Mouse (Mus musculus) adrenal gland, adult 2 months (tissue): ENCODE measurements around the gene Olfml1. TPM values are rescaled to one million over a fixed set of nuclear protein-coding genes. Genes with fewer than 3 reads are reported as not detected.

ENCODE experiments used
- DNase-seq: peaks from one replicate; pipeline ENCODE4 v3.0.0; 2021
- polyA plus RNA-seq: library from polyadenylated mRNA; depleted of rRNA; stranded (reverse); fragments of >200 nt; gene quantifications from 2 replicates; pipeline ENCODE4 v1.2.3, GENCODE M21; 2012
- total RNA-seq, 2 experiments: library from RNA; stranded (reverse); gene quantifications; 2 replicates each; pipeline ENCODE4 v1.2.3; 2021

Olfml1 gene
- total and polyA plus RNA-seq, 3 experiments, result 2.6 to 12.3 (median 8.0) TPM

DNA sequence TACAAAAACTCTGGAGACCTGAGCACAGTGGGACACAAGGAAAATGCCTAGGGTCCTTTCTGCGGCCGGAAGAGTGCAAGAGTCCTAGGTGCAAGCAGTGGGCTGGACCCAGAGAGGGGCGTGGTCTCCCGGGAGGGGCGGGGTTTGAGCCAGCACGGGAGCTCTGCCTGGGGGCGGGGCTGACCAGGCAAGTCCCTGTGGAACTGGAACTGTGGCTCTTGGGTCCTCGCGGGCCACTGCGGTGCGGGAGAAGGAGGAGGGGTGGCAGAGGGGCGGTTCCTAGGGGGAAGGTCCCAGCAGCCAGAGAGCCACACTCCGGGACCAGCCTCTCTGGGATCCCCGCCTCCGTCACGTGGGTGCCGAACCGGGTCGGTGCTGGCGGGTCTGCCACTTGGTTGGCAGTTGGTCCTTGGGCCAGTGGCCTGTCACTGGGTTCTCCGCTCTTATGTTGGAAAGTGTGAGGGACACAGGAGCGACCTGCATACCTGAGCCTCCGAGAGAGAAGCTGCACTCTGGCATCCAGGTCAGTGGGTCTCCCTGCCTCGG, 27.7 kb downstream of the Olfml1 start, which contains the start of gene Ppfibp2:
Gene Ppfibp2 (plus strand): TSS at position 351 of the 546 bp plus-strand sequence.
- DNase-seq, result peak; percentile 98

DNA sequence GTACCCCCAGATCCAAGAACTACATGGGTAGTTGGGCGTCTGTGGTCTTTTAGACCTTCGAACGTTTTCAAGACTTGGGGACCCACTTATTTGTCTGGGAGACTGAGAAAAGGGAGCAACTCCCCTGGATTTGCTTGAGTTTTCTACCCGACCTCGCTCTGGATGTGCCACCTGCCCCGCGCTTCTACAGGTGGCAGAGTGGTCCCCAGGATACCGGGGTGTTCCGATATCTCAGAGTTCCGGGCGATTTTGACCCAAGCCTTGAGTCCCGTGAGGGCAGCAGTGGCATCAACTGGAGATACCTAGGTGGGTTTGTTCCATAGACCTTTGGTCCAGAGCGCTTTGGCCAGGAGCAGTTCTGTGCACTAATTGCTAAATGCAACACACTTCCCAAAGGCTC, 28.2 kb downstream of the Olfml1 start:
- DNase-seq, result no peak

DNA sequence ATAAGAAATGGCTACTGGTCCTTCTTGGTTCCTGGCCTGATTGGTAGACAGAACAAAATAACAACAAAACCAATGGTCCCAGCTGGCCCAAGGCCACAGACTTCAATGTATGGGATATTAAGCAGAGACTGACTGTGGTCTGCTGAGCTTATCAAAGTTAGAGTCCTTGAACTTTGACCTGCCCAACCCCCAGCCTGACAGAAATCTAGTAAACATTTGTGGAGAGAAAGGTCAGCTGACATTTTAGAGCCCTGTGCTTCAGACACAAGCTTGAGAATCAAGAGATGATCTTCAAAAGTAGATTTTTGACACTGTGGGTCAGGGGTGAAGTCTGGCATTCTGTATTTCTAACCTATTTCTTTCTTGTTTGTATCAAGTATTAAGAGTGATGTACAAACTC, 29.5 kb downstream of the Olfml1 start:
- DNase-seq, result no peak

- DNase-seq, result no peak
These were observed 30.7 kb downstream of the Olfml1 start for GRCm38 (mm10) chr7:107597956-107598355.

GRCm38 (mm10) chr7:107600651-107601050, 33.4 kb downstream of the Olfml1 start:
- DNase-seq, result no peak

DNA sequence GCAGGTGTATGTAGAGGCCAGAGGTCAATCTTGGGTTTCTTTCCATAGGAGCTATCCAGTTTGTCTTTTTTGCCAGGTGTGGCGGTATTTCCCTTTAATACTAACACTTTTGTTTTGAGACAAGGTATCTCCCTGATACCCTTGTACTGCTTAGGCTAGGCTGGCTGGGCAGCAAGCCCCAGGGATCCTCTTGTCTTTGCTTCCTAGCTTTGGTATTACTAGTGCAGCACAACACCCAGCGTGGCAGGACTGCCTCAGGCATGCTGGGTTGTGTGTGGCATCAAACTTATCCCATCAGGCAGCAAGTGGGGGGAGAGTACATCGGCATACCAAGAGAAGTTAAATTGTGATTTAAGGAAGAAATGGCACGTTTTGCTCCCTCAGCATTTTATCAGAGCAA, 35.3 kb downstream of the Olfml1 start:
- no peak for DNase-seq

DNA sequence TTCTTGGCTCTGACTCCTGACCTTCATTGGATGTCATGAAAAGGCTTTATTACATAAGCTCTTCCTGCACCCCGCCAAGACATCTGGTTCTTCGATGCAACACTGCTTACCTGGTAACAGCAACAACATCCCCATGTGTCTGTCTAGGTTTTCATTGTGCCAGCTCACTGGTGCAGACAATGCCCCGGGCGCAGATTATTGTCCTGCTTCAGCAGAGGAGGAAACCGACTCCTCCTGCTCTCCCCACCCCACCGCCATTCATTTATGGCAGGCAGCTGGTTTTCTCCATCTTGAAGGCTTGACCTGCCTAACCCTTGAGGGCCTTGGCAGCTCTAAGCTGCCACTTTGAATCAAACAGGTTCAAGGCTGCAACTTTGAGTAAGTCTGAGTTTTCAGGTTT, 35.7 kb downstream of the Olfml1 start:
- no peak for DNase-seq

GRCm38 (mm10) chr7:107607766-107608165, 40.5 kb downstream of the Olfml1 start:
- DNase-seq, result no peak

- no peak for DNase-seq
These were observed 42.5 kb downstream of the Olfml1 start for GRCm38 (mm10) chr7:107609622-107610255.

GRCm38 (mm10) chr7:107610880-107611279, 43.6 kb downstream of the Olfml1 start:
- no peak for DNase-seq

DNA sequence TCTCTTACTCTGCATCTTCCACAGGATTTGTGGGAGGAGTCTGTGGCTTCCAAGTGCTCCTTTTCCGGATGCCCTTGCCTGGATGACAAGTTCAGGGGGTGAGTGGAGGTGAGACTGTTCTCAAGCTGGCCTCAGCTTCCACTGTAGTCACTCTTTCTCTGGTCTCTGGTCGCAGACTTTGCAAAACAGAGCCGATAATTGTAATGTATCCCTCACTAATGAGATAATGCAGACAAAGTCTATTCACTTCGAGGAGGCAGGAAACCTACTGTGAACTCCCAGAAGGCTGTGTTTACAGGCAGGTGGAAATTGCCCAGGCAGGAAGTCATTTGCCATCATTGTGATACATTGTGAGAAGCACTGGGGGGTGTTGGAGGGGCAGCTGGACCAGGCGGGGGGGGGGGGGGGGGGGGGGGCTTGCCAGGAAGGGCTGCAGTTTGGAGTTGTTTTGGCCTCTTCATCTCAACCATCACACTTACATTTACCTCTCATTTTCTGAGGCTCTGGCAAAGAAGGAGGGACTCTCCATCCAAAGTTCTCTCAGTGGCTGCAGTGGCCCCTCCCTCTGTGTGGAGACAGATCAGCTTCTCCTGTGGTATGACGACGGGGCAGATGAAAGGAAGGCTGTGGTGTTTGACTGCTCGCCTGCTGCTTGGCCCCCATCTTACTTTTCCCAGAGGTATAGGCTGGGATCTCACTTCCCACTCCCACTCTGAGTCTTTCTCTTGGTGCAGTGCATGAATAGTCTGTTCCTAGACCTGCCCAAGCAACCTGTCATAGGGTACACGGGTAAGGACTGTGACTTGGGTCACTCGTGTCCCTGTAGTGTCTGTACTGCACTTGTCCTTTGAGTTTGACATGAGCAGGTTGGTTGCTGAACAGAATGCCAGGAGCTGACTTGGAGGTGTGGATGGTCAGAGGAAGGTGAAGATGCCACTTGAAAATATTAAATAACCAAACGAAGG, 51.1 kb downstream of the Olfml1 start:
- no peak for DNase-seq

- no peak for DNase-seq
These were observed 52.0 kb downstream of the Olfml1 start for GRCm38 (mm10) chr7:107619225-107619624.

DNA sequence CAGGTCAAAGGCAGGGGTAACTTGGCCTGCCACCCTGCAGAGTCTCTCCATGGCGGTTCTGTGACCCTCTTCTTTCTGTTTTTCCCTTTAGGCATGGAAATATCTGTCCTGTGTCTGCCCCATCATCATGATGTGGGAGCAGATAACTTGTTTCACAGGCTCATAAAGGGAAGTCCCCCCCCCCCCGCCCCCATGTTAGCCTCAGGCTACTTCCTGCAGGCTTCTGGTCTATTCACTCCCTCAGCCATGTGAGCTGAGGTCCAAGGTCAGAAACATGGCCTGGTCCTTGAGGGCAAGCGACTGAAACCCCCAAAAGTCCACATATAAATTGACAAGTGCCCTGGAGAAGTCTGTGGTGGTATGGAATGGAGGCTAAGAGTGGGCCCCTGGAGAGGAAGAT, 52.9 kb downstream of the Olfml1 start:
- DNase-seq, result no peak

GRCm38 (mm10) chr7:107624432-107624831, 57.2 kb downstream of the Olfml1 start:
- peak; percentile 32 for DNase-seq

- no peak for DNase-seq
These were observed 57.8 kb downstream of the Olfml1 start, which contains the start of gene 5330417H12Rik for GRCm38 (mm10) chr7:107625061-107625460. 5330417H12Rik (minus strand) TSS chr7:107625161.

DNA sequence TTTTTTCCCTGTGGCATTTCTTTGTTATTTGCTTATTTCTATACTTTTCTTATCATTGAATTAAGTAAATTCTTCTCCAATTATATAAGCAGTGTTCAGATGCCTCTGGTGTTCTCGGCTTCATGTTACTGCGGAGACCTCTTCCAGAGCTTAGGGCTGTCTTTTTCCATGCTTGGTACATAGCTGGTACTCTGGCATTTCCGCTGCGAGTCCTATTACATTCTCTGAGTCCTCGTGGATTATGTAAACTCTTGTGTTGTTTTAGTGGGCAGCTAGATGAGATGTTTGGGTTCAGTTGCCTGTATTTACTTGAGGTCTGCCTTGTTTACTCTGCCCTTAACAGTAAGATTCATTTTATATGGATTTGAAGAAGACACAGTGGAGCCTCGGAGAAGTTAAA, 58.5 kb downstream of the Olfml1 start:
- no peak for DNase-seq

DNA sequence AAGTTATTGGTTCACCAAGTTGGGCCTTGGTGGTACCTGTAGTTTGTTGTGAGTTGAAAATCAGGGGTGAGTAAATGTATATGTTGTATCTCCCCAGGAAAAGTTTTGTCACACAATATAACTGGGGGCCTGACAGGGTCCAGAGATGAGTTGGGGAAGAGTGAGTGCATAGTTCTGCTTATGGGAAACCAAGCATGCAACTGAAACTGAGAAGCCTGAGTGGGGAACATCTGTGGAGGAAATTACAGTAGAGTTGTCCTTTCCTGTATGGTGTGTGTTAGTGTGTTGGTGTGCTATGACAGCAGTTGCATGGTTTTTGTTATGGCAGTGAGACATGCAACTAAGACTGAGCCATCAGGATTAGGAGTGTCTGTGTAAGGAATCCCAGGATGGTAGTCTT, 61.1 kb downstream of the Olfml1 start:
- DNase-seq, result no peak

DNA sequence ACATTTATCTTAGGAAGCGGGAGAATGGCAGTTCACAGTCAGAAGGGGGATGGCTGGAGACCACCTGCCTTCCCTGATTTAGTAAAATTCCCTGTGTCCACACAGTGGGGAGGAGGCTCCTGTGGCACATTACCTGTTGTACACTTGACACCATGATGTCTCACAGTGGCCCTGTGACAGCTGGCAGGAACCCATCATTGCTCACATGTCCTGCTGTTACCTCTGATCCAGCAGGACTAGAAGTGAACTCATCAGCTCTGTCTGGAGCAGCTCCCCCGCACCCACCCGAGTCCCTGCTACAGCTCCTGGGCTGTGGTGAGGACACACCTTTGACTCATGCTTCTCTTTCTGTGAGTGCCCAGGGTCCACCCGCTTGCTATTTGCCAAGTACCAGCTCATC, 66.0 kb downstream of the Olfml1 start:
- DNase-seq, result no peak

DNA sequence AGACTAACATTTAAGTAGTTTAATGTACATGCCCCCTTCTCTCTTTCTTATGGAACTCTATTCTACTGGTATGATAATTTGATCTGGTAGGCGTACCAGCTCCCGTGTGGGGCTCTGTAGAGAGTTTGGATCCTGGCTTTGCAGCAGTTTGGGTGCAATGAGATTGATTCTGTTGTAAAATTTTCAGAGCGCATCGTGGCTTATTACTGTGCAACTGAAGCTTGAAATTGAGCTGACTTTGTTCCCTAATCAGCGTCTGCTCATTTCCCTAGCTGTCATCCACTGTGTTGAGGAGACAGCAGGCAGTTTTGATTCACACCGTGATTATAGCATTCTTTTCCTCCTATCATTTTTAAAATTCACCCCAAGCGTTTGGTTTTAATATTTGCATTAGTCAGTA, 70.2 kb downstream of the Olfml1 start:
- no peak for DNase-seq

GRCm38 (mm10) chr7:107638026-107638425, 70.8 kb downstream of the Olfml1 start:
- DNase-seq, result no peak
